In genomic region chr5:122798557-122799378, GRCm38 (mm10) we compare ENCODE assay signal across 10 mouse cellular contexts. TPM values are rescaled to one million over a fixed set of nuclear protein-coding genes. Genes with fewer than 3 reads are reported as not detected.
A peak's percentile ranks its signal among the peaks of the same experiment; 100 is the strongest.
DNase-seq lines count a peak whose midpoint lies in the region; ATAC-seq and TF ChIP-seq lines count a peak whose summit lies in the region.
"Had no signal": no experiment of that assay in that cellular context is flagged by ENCODE, and none has a peak within 500 bp of the region (broad histone marks: within the 10 kb centered on the region; RNA-seq: fewer than 3 reads in every experiment).

No protein-coding gene starts in this region.

- WGBS in heart, embryonic 13.5 days, result 46% methylated on average over 17 of the region's 17 CpGs
- WGBS in liver, embryonic 14.5 days (ENCODE audit: insufficient replicate concordance), result 59% methylated on average over 17 of the region's 17 CpGs

- TF ChIP-seq EP300 in liver, embryonic 14.5 days (IDR thresholded peaks at IDR 0.05; ENCODE audit: low read depth), result no peak

- TF ChIP-seq CTCF in liver, embryonic 14.5 days (IDR thresholded peaks at IDR 0.05; ENCODE audit: low read depth), result no peak

- no peak overlapping the region for H3K4me2 ChIP-seq in heart, embryonic 13.5 days
- H3K4me2 ChIP-seq in liver, embryonic 14.5 days (ENCODE audit: low read depth), result no peak overlapping the region
- H3K4me2 ChIP-seq: embryonic facial prominence, embryonic 15.5 days had no signal

- H3K36me3 ChIP-seq in heart, embryonic 13.5 days, result peaks cover 97% of the 10 kb centered on the region
- H3K36me3 ChIP-seq in liver, embryonic 14.5 days (replicated peaks; ENCODE audit: control insufficient read depth, insufficient read depth, low read depth), result peaks cover 79% of the 10 kb centered on the region

- no peak overlapping the region for H3K4me3 ChIP-seq in heart, embryonic 13.5 days
- H3K4me3 ChIP-seq in liver, embryonic 14.5 days (ENCODE audit: insufficient read depth in 1 of 2, low read depth in 2 of 2, low read length in 2 of 2), result no peak overlapping the region
- H3K4me3 ChIP-seq: embryonic facial prominence, embryonic 15.5 days; myocyte had no signal

- no peaks in the 10 kb centered on the region for H3K27me3 ChIP-seq in heart, embryonic 13.5 days (replicated peaks)
- no peaks in the 10 kb centered on the region for H3K27me3 ChIP-seq in liver, embryonic 14.5 days (ENCODE audit: control insufficient read depth, insufficient read depth, low read length)
- H3K27me3 ChIP-seq: embryonic facial prominence, embryonic 15.5 days had no signal

- H3K4me1 ChIP-seq in heart, embryonic 13.5 days, result peaks cover 51% of the 10 kb centered on the region
- H3K4me1 ChIP-seq in liver, embryonic 14.5 days (replicated peaks; ENCODE audit: control insufficient read depth in 2 of 2, insufficient read depth in 2 of 2, low read length in 1 of 2), result peaks cover 0 to 19% of the 10 kb centered on the region in 2 experiments; a peak in 2 of 4 replicates

- peak overlapping the region; percentile 66 for H3K27ac ChIP-seq in heart, embryonic 13.5 days (replicated peaks)
- no peak overlapping the region for H3K27ac ChIP-seq in liver, embryonic 14.5 days

- peak; percentile 55 for DNase-seq in gastrocnemius, postnatal 10 days
- DNase-seq in gastrocnemius, adult 18-20 months (ENCODE audit: low spot score), result no peak
- DNase-seq in cerebellum, adult 9-11 months, result peak; percentile 68
- peak; percentile 78 for DNase-seq in kidney, postnatal 25 days
- DNase-seq in liver, embryonic 14.5 days (ENCODE audit: low read depth in 3 of 3, low spot score in 3 of 3), result no peak
- peak; percentile 70 for DNase-seq in ovary, postnatal 14 days (ENCODE audit: low spot score)

- no peak overlapping the region for H3K9ac ChIP-seq in heart, embryonic 13.5 days
- no peak overlapping the region for H3K9ac ChIP-seq in liver, embryonic 14.5 days (replicated peaks)
- H3K9ac ChIP-seq: embryonic facial prominence, embryonic 15.5 days had no signal

- no peaks in the 10 kb centered on the region for H3K9me3 ChIP-seq in heart, embryonic 13.5 days
- H3K9me3 ChIP-seq in liver, embryonic 14.5 days (ENCODE audit: control insufficient read depth, low read length), result no peaks in the 10 kb centered on the region
- H3K9me3 ChIP-seq: embryonic facial prominence, embryonic 15.5 days had no signal

- peak; percentile 47; the same call in 1 of the 2 replicates for ATAC-seq in heart, embryonic 13.5 days (ENCODE audit: extremely low read depth, insufficient number of reproducible peaks, low FRiP score, low TSS enrichment)
- ATAC-seq in liver, embryonic 14.5 days (ENCODE audit: insufficient read depth), result peak; percentile 45; the same call in 1 of the 2 replicates
- no peak for ATAC-seq in monocyte, adult 5-6 weeks (replicated peaks; ENCODE audit: insufficient number of reproducible peaks, low FRiP score, low TSS enrichment, poor library complexity, severe bottlenecking)

RNA-seq across cellular contexts. Expression of gene Camkk2, which starts 19.6 kb away (rescaled TPM):
- 10 to 100 TPM in 1 of 2 experiments, 1 to 10 TPM in 1; 9.7 to 15.6 TPM for total RNA-seq in gastrocnemius, postnatal 10 days (2021)
- total RNA-seq in gastrocnemius, adult 18-20 months (2021), result 1 to 10 TPM; 3.0 to 3.9 TPM
- 14.0 and 14.5 TPM in 2 replicates for polyA plus RNA-seq in heart, embryonic 13.5 days (2015; fragmentation: Nextera tagmentation; extraction: Ambion mirVana)
- 5.3 and 5.9 TPM in 2 replicates for polyA plus RNA-seq in liver, embryonic 14.5 days (2012; rRNA removed)
- polyA plus RNA-seq in liver, embryonic 14.5 days (2014; fragmentation: Nextera tagmentation; extraction: Ambion mirVana), result 6.3 and 8.3 TPM in 2 replicates
- 63.5 to 74.7 TPM (median 70.1 TPM) in 3 replicates for total RNA-seq in monocyte, adult 5-6 weeks (2017)

RNA-seq across cellular contexts. Expression of gene Anapc5, which starts 22.4 kb away (rescaled TPM):
- 100 to 1,000 TPM; 160 to 179 TPM for total RNA-seq in gastrocnemius, postnatal 10 days (2021)
- total RNA-seq in gastrocnemius, adult 18-20 months (2021), result 100 to 1,000 TPM; 466 to 498 TPM
- 293 and 310 TPM in 2 replicates for polyA plus RNA-seq in heart, embryonic 13.5 days (2015; fragmentation: Nextera tagmentation; extraction: Ambion mirVana)
- polyA plus RNA-seq in liver, embryonic 14.5 days (2012; rRNA removed), result 135 and 156 TPM in 2 replicates
- polyA plus RNA-seq in liver, embryonic 14.5 days (2014; fragmentation: Nextera tagmentation; extraction: Ambion mirVana), result 219 and 229 TPM in 2 replicates
- total RNA-seq in monocyte, adult 5-6 weeks (2017), result 141 to 157 TPM (median 145 TPM) in 3 replicates

RNA-seq across cellular contexts. Expression of gene Rnf34, which starts 51.1 kb away (rescaled TPM):
- 10 to 100 TPM; 12.7 to 15.9 TPM for total RNA-seq in gastrocnemius, postnatal 10 days (2021)
- 10 to 100 TPM; 17.6 to 20.7 TPM for total RNA-seq in gastrocnemius, adult 18-20 months (2021)
- 26.4 and 29.8 TPM in 2 replicates for polyA plus RNA-seq in heart, embryonic 13.5 days (2015; fragmentation: Nextera tagmentation; extraction: Ambion mirVana)
- polyA plus RNA-seq in liver, embryonic 14.5 days (2012; rRNA removed), result 5.4 and 6.6 TPM in 2 replicates
- polyA plus RNA-seq in liver, embryonic 14.5 days (2014; fragmentation: Nextera tagmentation; extraction: Ambion mirVana), result 12.2 and 13.2 TPM in 2 replicates
- total RNA-seq in monocyte, adult 5-6 weeks (2017), result 23.9 to 25.5 TPM (median 24.1 TPM) in 3 replicates

Comparison
In these comparisons a context has a peak if more than half of its experiments do, and no peak if none do; other contexts are left out.
1. DNase-seq: peak in gastrocnemius, postnatal 10 days (single experiment), cerebellum, adult 9-11 months (single experiment), kidney, postnatal 25 days (2 of 2) and ovary, postnatal 14 days (single experiment); none in gastrocnemius, adult 18-20 months (single experiment) and liver, embryonic 14.5 days (0 of 3).